Mouse (Mus musculus): ENCODE measurements around the gene Homer3.

GRCm38 (mm10) chr8:70338931-70339330, 56.3 kb downstream of the Homer3 start:
- no peak for TF ChIP-seq FLI1 (IDR thresholded peaks at IDR 0.05; ENCODE audit: low read length)
- TF ChIP-seq GATA1 (IDR thresholded peaks at IDR 0.05; ENCODE audit: borderline replicate concordance, low read length): no peak
